Mouse (Mus musculus) layer of hippocampus, postnatal 36 days (tissue): ENCODE results near the gene Rpl13a. TPM values are rescaled to one million over a fixed set of nuclear protein-coding genes. Genes with fewer than 3 reads are reported as not detected.
A peak's percentile ranks its signal among the peaks of the same experiment; 100 is the strongest.
"Not testable (repeated sequence)": the region's sequence is repeated elsewhere in the genome, so short reads cannot be mapped to it uniquely, and the experiment has no call there.

Experiments used
- DNase-seq, 2 experiments: peaks; one replicate each; pipeline ENCODE4 v3.0.0; 2022
- total RNA-seq, 2 experiments: library from RNA; stranded (reverse); gene quantifications; 2 replicates each; pipeline ENCODE4 v1.2.3; 2021

Gene Rpl13a
- total RNA-seq, 2 experiments from 2014 or later = 788 to 817 TPM

GRCm38 (mm10) chr7:45112529-45112928 lies 16.0 kb downstream of the Rpl13a start:
- DNase-seq = no peak

DNA sequence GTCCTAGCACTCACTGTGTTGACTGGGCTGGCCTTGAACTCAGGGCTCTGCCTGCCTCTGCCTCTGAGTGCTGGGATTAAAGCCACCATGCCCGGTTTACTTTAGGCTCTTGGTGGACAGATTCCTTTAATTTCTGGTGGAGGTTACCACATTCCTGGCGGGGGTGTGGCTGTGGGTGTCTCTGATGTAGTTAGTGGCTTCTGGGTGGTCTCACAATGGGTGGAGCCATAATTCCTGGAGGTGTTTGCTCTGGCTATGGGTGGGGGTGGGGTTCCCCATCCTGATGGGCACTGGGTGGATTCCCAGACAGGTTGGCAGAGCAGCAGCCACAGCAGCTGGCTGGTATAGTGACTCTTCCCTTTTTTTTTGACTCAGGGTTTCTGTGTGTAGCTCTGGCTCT lies 16.6 kb downstream of the Rpl13a start:
- DNase-seq = no peak

DNA sequence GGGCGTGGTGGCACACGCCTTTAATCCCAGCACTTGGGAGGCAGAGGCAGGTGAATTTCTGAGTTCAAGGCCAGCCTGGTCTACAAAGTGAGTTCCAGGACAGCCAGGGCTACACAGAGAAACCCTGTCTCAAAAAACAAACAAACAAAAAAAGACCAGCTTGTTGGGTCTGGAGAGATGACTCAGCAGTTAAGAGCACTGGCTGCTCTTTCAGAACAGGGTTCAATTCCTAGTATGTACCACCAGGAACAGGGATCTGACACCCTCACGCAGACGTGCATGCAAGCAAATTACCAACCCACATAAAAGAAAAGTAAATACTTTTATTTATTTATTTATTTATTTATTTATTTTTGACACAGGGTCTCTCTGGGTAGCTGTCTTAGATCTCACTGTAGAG lies 18.5 kb downstream of the Rpl13a start:
- DNase-seq = not testable (repeated sequence)

DNA sequence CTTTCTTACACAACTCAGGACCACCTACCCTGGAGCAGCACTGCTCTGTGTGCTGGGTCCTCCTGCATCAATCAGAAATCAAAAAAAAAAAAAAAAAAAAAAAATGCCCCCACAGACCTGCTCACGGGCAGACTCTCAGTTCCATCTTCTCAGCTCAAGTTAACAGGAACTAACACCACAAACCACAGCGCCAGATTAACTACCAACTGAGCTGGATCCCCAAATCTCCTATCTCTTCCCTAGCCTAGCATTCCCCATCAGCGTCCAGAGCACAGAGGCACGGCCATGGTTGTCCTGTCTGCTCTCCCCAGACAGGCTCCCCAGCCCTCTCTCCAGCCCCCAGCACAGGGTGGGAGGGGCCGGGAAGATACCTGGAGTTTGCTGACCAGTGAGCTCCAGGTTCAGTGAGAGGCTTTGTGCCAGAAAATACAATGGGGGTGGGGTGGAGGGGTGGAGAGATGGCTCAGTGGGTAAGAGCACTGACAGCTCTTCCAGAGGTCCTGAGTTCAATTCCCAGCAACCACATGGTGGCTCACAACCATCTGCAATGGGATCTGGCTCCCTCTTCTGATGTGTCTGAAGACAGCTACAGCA lies 21.4 kb downstream of the Rpl13a start:
- no peak for DNase-seq

DNA sequence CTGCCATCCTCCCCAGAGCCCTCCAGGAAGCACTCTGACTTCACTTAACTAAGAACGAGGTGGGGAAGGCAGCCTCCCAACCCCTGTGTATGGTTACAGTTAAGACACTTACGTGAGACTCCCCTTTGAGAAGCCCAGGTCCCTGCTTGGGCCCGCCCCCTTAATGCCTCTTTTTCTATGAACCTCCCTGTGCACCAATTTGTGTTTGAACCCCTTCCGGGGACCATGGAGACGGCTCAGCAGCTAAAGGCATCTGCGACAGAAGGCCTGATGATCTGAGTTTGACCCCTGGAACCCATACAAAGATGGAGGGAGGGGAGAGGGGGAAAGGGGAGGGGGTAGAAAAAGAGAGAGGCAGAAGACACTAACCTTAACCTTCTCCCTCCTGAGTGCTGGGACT lies 22.1 kb downstream of the Rpl13a start:
- DNase-seq = no peak

- DNase-seq = no peak
These were observed 23.1 kb downstream of the Rpl13a start for GRCm38 (mm10) chr7:45105491-45105890.

DNA sequence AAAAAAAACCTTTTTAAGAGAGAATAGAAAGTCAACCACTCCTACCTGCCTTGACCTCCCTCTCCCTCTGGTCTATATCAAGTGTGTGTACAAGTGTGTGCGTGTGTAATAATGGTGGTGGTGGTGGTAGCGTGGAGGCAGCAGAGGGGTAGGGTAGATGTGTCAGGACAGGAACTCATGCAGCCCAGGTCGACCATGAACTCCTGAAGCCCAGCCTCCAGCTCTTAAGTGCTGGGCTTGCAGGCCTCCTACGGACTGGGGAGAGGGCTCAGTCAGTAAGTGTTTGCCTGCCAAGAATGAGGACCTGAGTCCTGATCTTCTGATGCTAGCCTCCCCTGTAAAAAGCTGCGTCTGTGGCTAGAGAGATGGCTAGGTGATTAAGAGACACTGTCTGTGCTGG lies 23.6 kb downstream of the Rpl13a start:
- no peak for DNase-seq

DNA sequence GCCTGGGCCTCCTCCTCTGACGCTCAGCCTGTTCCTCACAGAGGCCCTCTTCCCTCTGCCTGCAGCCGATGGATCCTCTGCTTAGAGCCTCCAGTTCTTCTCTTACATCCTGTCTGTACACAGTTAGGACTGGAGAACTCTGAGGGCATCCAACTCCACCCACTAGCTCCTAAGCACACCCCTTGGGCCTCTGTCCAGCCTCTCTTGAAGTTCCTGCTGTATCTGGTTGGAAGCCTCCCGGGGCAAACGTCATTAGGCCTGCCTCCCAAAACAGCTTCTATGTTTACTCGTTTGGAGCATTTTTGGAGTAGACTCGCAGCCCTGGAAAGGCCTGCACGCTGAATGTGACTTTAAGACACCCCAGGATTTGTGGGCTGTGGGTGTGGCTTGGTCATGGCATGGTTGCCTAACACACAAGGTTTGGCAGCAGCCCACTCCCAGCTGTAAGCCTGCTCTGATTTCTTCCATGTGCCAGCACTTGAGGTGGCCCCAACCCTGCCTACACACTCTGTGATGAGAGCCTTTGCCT lies 24.8 kb downstream of the Rpl13a start, which contains the start of gene Fcgrt:
Gene Fcgrt, minus strand, starts transcription at position 200 of the 529 bp plus-strand sequence.
- peak in 1 of 2 experiments; percentile 45 for DNase-seq

- no peak for DNase-seq
These were observed 25.5 kb downstream of the Rpl13a start for GRCm38 (mm10) chr7:45102940-45103585.

- no peak for DNase-seq
These were observed 26.1 kb downstream of the Rpl13a start for GRCm38 (mm10) chr7:45102441-45102840.

- DNase-seq = no peak
These were observed 28.5 kb downstream of the Rpl13a start for GRCm38 (mm10) chr7:45100046-45100445.

DNA sequence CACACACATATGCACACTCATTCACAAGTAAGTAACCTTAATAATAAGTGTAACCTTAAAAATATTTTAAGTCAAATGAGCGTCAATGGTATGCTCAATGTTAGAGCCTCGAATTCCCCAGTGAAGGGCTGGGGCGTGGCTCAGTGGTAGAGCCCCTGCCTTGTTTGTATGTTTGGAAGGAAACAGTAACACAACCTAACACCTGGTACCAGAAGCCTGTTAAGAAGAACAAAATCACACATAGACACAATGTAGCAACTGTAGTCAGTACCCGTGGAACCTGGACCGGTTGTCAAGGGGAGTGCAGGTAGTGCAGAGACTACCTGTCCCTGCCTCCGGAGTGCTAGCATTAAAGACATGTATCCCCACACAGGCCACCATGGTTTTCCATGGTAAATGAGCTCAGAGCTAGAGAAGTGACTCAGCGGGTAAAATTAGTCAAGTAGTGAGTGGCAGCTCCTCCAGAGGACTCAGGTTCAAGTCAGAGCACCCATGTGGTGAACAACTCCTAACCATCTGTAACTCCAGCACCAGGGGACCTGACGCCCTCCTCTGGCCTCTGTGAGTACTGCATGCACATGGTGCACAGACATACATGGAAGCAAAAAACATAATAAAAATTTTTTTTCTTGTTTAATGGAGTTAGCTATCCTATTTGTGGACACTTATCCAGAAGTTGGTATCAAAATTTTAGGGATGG lies 29.9 kb downstream of the Rpl13a start:
- no peak for DNase-seq

GRCm38 (mm10) chr7:45097479-45097878 lies 31.1 kb downstream of the Rpl13a start:
- no peak for DNase-seq

GRCm38 (mm10) chr7:45095965-45096364 lies 32.6 kb downstream of the Rpl13a start:
- DNase-seq = not testable (repeated sequence)

DNA sequence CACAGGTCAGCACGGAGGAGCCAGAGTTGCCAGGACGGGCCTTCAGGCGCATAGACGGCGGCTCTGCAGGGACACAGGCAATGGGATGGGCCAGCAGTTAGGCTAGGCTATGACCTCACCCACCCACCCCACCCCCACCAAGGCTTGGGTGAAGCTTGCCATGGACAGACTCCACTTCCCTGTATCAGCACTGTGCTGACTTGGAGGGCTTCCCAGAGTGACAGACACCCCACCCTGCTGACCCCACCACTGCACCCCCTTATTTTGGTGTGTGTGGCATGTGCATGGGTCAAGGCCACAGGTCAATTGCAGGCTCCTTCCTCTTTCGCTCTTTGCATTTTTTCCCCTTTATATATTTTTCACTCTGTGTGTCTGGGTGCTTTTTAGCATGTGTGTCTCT lies 33.2 kb downstream of the Rpl13a start:
- no peak for DNase-seq

DNA sequence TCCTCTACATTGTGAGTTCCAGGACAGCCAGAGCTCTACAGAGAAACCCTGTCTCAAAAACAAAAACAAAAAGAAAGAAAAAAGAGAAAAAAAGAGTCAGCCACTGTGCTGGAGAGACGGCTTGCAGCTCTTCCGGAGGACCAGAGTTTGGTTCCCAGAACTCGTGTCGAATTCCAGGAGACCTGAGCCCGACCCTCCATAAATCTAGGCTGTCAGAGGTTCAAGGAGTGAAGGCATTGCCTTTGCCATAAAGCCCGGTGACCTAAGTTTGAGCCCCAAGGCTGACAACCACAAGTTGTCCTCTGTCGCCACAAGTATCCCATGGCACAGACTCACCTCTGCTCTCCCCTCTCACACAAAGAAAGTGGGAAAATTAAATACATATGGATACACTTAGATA lies 34.4 kb downstream of the Rpl13a start:
- no peak for DNase-seq

- no peak for DNase-seq
These were observed 35.0 kb downstream of the Rpl13a start for GRCm38 (mm10) chr7:45093516-45093905.

- DNase-seq = no peak
These were observed 35.6 kb downstream of the Rpl13a start for GRCm38 (mm10) chr7:45092828-45093515.

DNA sequence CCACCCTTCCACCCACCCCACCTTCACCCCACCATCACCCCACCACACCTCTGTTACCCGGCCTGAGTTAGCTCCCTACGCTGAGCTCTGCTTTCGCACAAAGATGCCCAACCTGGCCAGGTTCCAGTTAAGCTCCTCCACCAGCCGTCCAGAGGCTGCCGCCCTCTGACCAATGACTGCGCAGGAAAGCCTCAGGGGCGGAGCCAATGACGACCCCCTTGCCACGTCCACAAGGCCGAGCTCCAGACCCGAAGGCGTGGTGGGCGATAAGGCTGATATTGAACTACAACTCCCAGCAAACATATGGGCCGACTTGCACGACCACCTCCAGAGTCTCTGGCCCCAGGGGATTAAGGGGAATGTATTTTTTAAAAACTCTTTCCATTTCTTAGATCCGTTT lies 36.5 kb downstream of the Rpl13a start, which contains the start of gene Rcn3:
Gene Rcn3, minus strand, starts transcription at position 174 of the 400 bp plus-strand sequence.
- DNase-seq = peak in 1 of 2 experiments; percentile 37

DNA sequence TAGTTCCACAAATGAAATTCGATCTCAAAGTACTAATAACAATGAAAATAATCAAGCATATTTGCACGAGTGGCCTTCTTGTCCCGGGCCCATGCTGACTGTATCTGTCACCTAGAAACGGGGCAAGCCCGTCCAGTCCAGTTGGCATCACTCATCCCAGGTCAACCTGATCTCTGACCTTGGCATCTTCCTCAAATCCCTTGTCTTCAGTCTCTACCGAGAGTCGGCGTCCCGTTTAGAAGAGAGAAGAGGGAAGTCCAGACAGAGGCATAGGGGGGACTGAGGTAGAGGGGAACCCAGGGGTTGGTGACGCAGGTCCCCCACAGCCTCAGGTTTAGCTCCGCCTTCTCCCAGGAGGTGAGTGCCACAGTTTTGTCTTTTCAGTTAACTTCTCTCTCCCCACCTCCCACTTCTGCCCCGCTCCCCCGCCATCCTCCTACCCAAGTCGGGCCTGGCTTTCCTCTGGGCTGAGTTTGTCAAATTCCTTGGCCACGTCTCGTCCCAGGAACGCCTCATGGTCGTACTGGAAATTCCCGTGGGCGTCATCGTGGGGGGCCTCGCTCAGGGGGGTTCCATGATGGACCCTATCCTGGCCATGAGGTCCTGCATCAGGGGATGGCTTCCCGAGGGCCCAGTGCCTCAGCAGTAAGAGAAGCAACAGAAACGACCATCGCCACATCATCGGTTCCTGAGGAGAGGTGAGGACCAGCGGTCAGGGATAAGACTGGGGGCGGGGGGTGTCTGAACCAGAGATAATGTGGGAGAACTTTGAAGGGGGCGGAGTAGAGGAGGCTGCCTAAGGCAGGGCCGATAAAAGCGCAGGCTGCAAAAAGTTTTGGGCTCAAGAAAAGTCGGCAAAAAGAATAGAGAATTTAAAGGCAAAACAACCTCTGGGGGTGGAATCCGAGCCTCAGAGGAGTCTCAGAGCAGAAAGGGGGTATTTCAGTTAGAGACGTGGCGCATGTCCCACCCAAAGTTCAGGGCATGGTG lies 37.3 kb downstream of the Rpl13a start:
- DNase-seq = no peak

DNA sequence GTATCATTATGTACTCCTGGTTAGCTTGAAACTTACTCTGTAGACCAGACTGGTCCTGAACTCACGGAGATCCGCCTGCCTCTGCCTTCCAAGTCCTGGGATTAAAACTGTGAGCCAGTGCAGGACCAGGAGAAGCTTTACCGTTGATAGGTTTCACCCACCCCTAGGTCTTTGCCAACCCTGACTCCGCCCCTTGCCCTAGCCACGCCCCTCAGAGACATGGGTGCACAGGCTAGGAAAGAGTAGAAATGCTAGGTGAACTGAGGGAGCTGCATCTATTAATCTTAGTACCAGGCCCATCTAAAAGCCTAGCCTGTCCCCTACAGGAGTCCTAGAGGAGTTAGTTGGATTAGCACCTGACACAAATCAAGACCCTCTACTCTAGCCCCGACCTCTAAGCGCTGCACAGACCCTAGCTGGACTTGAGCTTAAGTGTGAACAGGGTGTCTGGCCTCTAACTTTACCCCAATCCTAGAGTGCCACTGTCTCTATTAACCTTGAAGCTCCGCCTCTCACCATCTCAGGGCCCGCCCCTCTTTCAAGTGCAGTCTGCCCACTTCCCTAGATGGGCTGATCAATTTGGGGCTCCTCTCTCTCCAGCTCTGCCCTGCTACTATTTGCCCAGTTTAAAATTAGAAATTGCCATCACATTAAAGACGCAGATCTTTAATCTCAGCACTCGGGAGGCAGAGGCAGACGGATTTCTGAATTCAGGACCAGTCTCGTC lies 38.1 kb downstream of the Rpl13a start:
- no peak for DNase-seq
